Mouse (Mus musculus) frontal cortex, postnatal 36 days (tissue): Measurements from ENCODE around the gene Cstf3.

Source experiments
- DNase-seq, 2 experiments: peaks; one replicate each; pipeline ENCODE4 v3.0.0; 2022; ENCODE audit warnings: low spot score in 2 of 2

Cstf3 gene

DNA sequence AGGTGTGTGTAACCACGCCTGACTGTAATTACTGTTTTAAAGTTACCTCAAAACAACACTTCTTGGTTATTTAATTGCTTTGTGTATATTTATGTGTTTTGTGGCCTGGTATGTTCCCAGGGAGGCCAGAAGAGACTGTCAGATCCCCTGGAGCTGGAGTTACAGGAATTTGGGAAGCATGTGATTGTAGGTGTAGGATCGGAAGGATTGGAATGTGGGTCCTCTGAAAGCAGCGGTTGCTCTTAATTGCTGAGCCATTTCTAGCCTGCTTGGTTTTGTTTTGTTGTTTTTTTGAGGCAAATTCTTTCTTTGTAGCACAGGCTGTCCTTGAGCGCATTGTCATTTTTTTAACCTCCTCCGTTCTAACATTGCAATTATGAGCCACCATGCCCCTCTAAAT, 14.4 kb downstream of the Cstf3 start:
- DNase-seq, result no peak

DNA sequence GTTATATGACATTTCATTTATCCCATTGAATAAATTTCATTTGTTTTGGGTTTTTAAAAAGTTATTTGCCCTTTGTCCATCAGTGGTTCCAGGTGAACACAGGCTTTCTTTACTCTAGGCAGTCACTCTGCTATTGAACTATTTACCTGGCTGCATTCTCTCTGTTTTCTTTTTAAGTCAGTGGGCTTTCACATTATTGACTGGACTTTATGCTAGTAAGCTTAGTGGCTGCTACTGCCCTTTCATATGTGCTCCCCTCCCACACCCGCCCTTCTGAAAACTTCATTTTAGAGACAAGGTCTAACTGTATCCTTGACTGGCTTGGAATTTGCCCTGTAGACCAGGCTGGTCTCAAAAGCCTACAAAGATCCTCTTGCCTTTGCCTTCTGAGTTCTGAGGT, 15.2 kb downstream of the Cstf3 start:
- DNase-seq, result no peak

DNA sequence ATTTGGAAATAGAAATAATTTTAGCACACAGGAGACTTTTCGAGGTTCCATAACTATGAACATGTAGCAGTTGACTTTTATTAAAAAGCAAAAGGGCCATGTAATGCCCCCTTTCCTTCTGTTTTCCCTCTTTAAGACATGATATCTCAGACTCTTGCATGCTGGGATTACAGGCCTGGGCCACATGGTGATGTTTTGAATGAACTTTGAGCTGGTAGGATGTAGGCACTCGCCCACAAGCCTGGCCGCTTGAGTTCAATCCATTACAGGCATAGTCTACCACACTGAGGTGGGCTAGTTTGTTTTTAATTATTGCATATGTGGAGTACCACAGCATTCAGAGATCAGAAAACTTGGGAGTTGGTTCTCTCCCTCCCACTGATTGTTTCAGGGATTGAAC, 24.5 kb downstream of the Cstf3 start:
- no peak for DNase-seq

DNA sequence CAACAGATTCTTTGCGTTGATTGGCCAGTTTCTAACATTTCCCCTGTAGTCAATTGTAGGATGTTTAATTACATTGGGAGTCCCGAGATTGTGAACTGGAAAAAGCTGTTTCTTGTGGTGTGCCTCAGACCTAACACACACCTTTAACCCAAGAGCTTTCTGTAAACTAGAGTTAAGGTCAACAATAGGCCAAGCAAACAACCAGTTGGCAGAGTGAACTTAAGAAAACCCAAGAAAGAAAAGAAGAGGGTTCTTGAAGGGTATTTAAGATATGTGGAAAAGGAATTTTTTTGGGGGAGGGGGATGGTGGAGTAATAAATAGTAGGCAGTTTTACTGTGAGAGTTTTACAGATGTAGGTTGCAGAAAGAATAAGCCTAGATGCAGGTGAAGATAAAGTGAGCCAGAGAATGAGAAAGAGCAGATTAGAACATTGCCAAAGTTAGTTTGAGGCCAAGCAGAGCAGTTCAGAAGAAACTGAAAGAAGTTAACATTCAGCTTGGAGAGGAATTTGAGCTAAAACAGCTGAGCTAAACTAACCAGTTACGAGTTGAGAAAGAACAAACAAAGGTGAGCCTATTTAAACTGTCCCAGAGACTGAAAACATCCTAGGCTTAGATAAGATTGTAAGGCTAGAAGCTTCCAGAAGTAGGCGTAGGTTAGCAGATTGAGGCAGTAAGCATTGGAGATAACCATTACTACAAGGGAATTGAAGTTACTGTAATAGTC, 25.8 kb downstream of the Cstf3 start:
- DNase-seq, result no peak

DNA sequence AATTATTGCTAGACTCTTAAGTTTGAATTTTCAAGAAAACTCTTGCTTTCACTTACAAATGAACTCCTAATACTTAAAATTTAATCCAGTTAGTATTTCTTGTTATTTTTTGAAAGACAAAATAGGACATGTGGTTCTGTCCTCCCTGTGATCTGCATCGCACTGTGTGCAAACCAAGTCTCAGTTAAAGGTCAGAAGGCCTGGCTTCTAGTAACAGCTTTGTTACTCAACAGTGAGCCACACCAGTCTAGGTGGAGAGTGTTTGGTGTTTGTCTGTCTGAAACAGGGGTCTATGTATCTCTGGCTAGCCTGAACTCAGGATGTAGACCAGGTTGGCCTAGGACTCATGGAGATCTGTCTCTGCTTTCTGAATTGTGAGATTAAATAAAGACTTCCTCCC, 68.3 kb downstream of the Cstf3 start:
- no peak for DNase-seq

DNA sequence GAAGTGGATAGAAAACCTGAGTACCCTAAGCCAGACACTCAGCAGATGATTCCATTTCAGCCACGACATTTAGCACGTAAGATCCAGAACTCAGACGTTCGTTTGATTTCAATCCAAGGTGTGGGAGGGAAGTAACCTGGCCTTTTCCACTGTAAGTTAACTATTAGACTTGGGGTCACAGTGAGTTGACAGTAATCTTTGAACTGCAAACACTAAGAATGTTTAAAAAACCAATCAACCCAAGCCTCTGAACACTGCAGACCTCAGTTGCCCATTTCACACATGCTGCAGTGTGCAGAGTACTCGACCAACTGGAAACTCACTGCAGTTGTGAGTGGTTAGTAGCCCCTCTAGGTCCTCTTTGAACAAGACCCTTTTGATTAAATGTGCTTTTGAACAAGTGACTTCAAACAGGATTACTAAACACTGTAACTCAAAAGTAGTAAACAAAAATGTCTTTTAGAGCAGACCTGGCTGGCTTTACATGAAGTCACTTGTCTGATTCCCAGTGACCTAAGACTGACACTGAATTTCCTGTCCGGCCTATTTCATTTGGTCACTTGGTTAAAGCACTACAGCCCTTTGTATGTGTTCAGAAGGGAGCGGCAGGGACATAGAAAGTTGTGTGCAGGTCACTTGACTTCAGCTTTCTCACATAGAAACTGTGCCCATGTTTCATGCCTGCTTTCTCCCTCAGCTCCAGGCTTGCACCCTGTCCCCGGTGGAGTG, 73.2 kb downstream of the Cstf3 start:
- DNase-seq, result no peak

DNA sequence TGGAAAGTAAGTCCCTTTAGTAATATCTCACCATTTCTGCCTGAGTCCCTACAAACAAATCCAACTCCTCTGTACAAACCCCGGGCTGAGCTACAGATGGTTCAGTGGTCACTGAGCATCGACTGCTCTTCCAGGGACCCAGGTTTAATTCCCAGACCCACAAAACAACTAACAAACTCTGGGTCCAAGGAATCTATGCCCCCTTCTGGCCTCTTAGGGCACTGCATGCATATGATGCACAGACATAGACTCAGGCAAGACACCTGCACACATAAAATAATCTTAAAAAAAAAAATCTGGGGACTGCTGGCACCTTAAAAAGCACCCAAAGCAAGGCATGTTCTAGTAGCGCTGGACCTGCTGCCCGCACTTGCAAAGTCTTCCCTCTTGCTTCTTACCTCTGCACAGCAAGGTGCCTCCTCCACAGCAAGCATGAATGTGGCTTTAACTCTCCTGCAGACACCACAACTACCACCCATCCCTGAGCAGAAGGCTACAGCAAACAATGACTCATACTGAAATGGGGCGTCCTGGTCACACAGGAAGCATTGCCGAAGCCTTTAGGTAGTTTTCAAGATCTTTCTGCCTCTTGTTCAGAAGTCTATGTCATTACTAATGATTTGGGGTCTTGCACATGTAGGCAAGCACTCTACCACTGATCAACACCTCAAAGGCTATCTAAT, 78.9 kb downstream of the Cstf3 start:
- no peak for DNase-seq

DNA sequence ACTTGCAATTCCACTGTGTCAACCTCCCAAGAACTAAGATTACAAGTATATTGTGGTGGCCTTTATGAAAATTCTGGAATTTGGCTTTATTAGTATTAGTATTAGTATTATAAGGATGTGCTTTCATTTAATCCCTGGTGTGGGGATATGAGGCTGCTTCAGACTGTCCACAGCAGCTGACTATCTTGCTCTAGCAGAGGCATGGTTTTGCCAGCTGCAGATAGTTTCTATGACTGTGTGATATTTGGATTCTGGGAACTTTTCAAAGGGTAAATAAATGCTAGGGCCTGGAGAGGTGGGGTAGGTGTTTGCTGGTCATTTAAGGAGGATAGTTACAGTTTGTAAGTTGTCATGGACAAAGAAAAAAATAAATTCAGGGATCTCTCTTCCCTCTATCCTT, 81.4 kb downstream of the Cstf3 start:
- DNase-seq, result no peak

DNA sequence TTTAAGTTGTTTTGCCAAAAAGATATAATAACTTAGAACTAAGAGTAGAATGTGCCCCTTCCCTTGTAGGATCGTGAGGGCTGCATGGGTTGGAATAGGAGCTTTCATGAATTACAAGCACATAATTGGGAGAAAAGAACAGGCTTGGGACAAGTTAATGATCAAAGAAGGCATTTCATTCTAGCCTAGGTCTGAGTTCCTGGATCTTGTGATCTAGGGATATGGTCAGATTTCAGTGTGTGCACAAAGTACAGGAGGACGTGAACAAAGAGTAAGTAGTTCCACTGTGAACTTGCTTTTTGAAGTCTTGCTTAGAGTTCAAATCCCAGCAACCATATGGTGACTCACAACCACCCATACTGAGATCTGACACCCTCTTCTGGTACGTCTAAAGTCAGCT, 87.0 kb downstream of the Cstf3 start:
- DNase-seq, result no peak

DNA sequence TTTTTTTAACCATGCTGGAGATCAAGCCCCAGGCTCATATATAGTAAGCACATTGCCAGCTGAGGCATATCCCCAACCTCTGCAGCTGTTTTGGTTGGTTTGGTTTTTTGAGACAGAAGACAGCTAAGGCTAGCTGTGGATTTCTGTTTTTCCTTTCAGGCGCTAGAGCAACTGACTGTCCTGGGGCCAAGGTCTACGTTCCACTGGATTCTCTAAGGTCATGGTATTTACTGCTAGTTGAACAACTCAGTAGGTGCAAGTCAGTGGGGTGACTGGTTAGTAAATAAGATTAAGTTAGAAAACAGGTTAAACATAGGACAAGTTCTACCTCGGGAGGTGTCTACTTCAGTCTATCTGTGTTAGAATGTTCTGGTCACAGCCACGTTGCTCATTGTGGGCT, 94.4 kb downstream of the Cstf3 start:
- no peak for DNase-seq

DNA sequence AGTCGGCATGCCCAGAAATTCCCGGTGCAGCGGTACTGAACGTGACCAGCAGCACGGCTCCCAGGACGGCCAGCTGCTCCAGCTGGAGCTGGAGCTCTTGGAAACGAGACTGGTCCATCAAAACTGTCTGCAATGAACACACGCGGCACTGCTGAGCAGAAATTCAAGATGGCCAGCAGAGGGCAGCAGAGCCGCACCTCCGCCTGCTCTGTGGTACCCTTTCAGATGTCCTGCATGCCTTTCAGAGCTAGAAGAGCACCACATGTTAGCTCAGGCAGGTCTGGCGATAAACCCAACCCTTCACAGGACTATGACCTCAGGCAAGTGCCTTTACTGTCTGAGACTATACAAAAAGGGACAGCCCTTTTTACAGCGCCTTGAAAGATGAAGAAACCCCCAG, 95.1 kb downstream of the Cstf3 start:
- peak; percentile 75 to 80 for DNase-seq

DNA sequence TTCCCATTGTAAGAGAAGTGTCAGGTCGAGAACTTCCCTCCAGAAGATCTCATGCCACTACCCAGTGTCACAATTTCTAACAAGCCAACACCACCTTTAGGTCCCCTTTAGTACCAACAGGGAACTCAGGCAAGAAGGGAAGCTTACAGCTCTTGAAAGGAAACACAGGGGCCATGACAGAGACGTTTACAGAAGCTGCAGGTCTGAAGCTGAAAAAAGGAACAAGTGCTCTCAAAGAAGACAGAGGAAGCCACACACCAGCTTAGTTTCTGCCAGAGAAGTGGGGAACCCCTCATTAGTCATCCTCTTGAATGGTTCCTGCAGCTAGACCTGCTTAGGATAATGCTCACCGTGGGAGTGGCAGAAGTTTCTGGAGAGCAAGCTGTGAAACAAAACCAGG, 96.9 kb downstream of the Cstf3 start:
- DNase-seq, result no peak

DNA sequence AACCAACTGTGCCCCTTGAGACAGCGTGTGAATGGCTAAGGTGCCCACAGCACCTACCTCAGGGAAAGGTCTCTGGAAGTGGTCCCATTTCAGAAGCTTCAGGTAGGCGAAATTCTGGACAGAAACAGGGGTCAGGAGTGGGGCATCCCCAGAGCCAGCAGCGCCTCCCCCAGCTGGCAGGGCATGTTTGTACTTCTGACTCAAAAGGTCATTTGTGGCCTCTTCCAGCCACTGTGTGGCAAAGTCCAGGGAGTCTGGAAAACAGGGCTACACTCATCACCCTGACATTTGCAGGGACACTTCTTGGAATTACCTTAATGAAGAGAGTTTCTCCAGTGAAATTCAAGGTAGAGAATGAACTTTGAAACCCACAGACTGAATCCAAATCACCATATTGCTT, 98.0 kb downstream of the Cstf3 start:
- DNase-seq, result no peak

DNA sequence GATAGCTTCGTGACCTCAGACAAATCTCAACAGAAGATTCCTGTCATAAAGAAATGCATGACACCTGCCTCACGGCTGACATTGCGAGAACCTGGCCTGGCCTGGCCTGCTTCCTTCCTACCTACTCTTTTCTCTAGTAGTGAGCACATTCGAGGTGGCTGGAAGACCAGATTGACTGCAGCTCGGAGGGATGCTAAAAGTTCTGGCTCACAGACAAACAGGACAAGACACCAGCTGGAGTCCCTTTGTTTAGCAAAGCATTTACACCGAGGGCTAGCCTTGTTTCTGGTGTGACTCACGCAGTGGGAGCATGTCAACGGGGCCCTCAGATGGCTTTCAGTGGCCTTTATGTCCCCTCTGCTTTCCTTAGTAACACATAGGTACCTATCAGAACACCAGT, 98.4 kb downstream of the Cstf3 start:
- no peak for DNase-seq

DNA sequence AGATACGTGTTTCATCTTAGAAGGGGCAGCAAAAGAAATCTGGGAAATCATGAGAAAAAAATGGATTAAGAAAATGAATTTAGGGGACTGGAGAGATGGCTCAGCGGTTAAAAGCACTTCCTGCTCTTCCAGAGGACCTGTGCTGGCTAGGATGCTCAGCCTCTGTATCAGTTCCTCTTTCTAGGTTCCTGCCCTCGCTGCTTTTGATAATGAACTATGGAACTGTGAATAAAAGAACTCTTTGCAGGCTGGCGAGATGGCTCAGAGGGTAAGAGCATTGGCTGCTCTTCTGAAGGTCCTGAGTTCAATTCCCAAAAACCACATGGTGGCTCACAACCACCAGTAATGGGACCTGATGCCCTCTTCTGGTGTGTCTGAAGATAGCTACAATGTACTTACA, 100.4 kb downstream of the Cstf3 start:
- no peak for DNase-seq

DNA sequence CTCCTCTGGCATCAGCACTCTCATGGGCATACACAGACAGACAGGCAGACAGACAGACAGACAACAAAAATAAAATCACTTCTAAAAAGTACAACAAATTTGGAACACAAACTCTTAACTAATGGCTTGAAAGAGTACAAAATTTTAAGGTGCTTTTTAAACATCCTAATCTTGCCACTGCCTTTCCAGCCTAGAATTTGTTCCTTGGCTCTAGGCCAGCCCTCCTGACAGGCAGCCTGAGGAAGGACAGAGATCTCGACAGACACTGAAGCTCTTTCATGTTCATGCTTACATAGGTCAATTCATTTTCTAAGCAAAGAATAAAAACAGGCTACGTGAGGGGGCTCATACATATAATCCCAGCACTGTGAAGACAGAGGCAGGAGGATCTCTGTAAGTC, 102.2 kb downstream of the Cstf3 start:
- DNase-seq, result no peak

DNA sequence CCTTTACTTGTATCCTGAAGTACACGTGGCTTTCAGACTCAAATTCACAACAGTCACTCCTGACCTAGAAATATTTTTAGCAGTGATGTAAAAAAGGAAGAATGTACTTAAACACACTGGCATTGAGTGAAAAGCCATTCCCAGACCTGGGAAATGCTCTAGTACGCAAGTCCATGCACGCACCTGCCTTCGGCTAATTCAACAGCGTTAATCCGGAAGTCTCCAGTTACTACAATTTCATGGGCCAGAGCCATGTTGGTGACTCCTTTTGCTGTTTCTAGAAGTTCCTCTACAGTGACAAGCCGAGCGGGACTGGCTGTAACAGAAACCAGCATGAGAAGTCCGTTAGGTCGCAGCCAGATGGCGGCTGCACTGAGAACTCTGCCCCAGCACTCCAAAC, 109.3 kb downstream of the Cstf3 start:
- no peak for DNase-seq

DNA sequence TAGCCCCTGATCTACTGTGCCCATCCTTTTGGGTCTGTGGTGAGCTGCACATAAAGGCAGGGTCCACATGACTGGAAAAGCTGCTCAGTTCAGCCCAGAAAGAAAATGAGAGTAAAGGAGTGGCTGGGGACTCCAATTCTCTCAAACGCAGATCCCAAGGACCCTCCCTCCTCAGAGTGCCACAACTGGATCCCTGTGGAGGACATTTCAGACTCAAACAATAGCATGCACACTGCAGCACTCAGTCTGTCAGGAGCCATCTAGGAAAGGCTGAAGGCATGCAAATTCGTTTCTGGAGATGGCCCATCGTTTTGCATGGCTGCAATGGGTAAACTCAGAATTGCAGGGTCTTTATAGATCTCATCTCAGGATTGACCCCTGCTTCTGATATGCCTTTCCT, 112.8 kb downstream of the Cstf3 start:
- DNase-seq, result no peak

DNA sequence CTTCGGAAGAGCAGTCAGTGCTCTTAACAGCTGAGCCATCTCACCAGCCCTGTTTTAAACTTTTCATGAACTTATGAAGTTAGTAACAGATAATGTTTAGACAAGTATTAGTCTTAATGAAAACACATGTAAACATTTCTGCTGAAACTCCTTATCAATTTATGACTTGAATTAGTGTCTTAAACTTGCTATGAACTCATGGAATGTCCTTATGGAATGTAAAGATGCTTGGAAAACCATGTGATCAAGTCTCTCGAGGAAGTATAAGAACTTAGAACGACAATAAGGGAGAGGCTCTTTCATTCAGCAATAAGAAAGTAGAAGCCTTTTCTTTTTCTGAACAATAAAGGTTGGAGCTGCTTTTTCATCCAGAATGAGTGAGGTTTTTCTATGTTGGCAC, 114.0 kb downstream of the Cstf3 start:
- DNase-seq, result no peak

DNA sequence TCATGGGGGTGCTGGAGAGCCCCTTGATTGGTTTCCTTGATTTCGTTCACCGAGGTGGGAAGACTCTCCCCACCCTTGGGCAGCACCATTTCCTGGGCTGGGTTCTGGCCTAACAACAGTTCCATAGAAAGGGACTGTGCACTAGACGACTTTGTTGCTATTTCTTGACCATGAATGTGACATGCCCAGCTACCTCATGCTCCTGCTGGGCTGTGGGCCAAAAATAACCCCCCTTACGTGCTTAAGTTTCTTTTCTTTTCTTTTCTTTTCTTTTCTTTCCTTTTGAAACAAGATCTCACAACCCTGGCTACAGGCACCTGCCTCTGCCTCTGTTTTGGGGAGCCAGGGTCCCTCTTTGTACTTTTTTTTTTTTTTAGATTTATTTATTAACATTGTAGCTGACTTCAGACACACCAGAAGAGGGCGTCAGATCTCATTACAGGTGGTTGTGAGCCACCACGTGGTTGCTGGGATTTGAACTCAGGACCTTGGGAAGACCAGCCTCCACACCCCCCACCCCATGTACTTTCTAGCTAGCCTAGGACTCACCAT, 119.5 kb downstream of the Cstf3 start:
- DNase-seq, result no peak

DNA sequence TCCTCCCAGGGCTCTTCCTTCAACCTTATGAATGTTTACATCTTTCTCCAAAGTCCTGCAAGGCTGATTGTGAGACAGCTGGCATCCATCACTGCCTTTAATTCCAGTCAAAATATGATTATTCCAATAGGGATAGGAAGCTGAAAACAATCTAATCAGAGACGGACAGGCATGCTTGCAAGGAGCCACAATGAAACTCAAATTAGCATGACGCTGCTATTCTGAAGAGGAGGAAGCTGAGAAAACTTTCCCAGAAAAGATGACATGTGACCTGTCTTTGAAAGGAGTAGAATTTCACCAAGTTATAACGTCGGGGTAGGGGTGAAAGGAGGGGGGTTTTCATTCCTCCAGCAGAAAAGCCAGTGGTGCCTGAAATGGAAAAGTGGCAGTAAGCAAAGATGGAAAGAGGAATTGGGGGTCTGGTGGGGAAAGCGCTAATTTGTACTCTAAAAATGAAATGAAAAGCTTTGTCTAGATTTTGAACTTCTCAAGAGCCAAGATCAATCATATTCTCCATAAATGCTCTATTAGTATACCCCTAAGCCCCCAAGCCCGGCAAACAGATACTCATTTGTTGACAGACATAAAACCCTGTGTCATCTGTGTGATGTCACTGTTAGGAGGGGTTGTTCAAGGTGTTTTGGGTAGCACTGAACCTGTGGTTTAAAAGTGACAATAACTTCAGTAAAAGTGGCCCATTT, 120.5 kb downstream of the Cstf3 start:
- peak in 1 of 2 experiments; percentile 2 for DNase-seq
